Mouse (Mus musculus) cortical plate, adult 2 months (tissue): ENCODE data around the gene Comp.
A peak's percentile ranks its signal among the peaks of the same experiment; 100 is the strongest.

ENCODE experiments used
- CTCF ChIP-seq: fragments of 200-500 bp; IDR thresholded peaks from 2 replicates; pipeline ENCODE4 v1.5.1; 2011; ENCODE audit warnings: mild to moderate bottlenecking, control low read depth, low read length; ENCODE audit not compliant: insufficient read depth; ENCODE audit errors: extremely low read depth
- POLR2A ChIP-seq: fragments of 200-500 bp; IDR thresholded peaks from 2 replicates; pipeline ENCODE4 v1.6.1; 2011; ENCODE audit warnings: mild to moderate bottlenecking, low read length, control low read depth; ENCODE audit not compliant: insufficient read depth; ENCODE audit errors: extremely low read depth

- TF ChIP-seq POLR2A, result peak; percentile 28; the same call in 1 of the 2 replicates
- peak; percentile 39 for TF ChIP-seq CTCF
Measured at GRCm38 (mm10) chr8:70332070-70332877, 41.1 kb upstream of the Comp start.
